Mouse (Mus musculus) kidney, adult 11 months (tissue): ENCODE measurements at regions not wholly inside any gene's neighbourhood (a gene's known extent, or its start where the extent isn't known, plus 50 kb on each side); places are given as distances from the start of the nearest gene placed in this dataset.

ENCODE experiments used
- DNase-seq: peaks from one replicate; pipeline ENCODE4 v3.0.0; 2022

DNA sequence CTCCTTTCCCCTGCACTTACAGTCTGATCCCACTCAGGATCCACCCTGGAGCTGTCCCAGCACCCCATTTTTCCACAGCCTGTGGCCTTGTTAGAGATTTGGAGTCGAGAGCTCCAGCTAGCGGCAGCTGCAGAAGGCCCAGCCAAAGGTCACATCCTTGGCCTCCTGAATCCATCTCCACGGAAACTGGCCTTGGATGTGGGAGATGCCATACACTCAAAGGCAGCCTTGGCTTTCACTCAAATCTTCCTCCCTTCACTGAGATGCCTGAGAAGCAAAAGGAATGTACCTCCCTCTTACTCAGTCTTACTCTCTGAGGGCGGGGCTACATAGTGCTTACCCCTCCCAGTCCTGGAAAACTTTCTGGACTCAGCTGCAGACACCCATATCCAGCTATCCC lies 56.2 kb upstream of the Ky start:
- no peak for DNase-seq

- DNase-seq = no peak
Measured at GRCm38 (mm10) chr9:102446066-102446465, 59.5 kb upstream of the Ky start.

DNA sequence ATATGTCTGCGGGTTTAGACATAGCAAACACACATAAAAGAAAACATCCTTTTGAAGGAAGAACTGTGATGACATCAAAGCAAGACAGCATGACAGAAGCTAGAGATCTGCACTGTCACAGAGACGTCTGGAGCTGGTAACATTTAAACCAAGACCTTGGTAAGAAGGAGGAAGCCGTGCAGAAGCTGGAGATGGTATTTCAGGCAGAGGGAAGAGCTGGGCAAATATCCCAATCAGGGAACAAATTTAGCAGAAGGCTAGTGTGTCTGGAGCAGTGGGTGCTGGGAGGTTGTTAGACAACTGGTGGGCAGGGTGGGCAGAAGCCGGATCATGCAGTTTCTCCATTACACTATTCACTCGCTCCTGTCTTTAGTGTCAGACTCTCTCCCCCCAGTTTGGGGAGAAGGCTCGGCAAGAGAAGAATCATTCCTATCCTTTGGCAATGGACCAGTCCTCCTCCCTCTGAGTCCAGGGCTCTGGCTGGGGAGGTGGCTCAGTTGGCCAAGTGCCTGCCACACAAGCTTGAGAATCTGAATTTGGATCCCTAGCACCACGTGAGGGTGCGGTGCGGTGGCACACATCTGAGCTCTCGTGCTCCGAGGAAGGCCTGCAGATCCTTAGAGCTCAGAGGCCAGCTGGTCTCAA lies 63.2 kb upstream of the Ky start:
- no peak for DNase-seq

DNA sequence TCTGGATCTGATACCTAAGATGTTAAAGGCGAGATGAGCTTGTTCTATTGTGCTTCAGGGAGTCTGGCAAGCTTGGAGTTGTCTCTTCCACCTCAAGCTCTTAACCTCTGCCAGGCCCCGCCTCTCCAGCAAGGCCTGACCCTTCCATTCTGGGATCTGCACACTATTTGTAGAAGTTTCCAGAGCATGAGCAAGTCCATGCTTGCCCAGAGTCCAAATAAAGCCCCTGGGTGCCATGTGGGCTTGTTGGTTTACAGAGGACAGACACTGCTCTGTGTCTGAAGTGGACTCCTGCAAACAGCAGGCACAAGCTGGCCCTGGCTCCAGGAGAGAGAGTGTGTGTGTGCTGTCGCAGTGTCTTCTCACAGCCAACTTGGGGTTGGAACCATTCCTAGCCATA lies 67.9 kb upstream of the Ky start:
- no peak for DNase-seq

GRCm38 (mm10) chr9:102436378-102436777 lies 69.2 kb upstream of the Ky start:
- DNase-seq = no peak

DNA sequence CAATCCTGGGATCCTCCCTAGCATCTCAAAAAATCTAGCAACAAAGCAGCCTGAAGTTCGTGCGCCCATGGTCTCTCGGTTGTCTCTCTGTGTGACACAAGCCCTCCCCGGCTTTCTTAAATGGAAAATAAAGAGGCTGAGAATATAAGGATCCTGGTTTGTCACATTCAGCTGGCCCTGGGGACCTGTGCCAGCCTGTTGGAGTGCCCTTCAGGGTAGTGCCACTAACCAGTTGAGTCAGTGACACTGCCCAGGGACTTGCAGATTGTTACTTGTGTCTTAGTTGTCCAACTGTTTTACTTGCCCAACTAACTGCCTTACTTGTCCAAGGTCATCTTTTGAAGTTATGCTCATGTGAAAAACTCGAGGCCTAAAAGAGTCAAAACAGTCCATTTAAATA lies 73.5 kb upstream of the Ephb1 start:
- no peak for DNase-seq

DNA sequence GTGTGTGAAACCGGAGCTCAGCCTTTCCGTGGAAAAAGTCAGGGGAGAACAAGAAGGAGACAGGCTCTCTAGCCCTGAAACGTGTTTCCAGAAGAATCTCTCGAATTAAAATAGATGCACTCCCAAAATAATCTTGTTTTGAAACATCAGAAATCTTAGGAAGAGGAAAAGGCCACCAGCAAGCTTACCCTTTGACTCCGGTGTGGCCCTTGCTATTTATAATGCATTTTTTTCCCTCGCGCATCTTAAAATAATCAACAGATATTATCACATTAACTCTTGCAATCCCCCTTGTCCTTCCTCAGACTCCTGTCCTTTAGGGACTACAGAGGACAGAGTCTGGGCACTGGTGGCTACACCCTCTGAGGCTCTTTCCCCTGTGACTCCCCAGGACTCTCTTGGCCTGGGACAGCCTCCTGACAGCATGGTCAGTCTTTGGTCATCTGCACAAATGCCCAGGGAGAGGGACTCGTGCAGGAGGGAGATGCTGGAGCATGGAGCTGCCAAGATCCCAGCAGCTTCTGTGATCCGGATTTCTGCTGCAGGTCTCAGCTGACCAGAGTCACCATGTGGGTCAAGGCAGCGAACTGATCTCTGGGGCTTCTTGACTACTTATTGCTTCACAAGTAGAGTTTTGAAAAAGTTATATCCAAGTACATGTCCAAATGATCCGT lies 70.3 kb upstream of the Ephb1 start:
- DNase-seq = no peak

DNA sequence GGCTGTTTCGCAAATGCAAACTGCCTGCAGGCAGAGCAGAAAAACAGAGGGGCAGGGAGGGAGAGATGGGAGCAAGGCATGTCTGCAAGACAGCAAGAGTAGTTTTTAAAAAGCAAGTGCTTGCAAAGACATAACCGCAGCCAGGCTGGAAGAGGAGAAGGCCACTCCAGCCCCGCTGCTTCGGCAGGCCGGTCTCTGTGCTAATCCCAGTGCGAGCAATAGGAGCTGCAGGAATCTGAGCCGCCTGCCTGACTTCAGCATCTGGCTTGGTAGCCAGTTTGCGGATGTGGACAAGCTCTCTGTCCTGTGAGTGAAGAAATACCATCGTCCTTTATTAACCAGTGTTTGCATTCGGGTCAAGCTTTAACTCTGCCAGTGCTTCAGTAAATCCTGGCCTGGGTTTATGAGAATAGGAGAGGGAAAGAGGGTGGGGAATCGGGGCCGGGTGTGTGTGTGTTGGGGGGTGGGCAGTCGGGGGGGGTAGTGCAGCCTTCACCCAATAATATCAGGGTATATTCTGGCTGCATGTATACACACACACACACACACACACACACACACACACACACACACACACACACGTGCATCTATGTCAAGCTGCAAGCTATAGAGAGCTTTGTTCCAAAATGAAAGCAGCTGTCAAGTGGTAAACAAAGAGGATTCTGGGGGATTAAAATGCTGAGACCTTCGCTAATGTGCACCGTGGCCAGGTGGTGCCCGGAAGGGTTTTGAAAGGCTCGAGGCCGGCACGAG lies 69.6 kb upstream of the Ephb1 start:
- no peak for DNase-seq

- DNase-seq = no peak
Measured at GRCm38 (mm10) chr9:102423465-102423918, 69.0 kb upstream of the Ephb1 start.

DNA sequence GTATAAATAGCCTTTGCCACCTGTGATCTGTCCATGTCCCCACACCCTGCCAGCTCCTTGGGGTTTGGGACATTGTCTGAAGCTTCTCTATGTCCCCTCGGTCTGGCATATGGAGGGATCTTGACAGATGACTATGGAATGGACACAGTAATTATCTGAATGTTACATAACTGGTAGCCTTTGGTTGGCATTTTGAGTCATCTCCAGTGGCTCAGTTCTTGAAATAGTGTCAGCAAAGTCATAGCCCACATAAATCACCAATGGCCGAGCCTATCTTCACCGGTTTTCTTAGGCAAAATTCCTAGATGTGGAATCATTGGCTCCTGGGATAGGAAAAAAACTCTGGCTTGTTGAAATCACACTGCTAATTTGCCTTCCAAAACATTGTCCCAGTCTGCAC lies 67.3 kb upstream of the Ephb1 start:
- no peak for DNase-seq

GRCm38 (mm10) chr9:102420196-102420595 lies 65.7 kb upstream of the Ephb1 start:
- DNase-seq = no peak

DNA sequence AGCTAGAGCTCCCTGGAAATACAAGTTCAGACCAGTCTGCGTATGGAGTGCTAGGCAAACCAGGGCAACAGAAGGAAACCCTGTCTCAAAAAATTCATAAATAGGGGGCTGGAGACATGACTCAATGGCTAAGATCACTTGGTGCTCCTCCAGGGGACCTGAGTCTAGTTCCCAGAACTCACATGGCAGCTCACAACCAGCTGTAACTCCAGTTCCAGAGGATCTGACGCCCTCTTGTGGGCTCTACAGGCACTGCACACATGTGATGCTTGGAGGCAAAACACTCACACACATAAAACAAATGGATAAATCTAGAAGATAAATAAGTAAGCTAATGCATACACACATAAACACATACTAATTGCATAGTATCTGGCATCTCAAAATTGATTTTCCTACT lies 59.1 kb upstream of the Ephb1 start:
- no peak for DNase-seq

- DNase-seq = no peak
Measured at GRCm38 (mm10) chr9:102410666-102411065, 56.2 kb upstream of the Ephb1 start.

DNA sequence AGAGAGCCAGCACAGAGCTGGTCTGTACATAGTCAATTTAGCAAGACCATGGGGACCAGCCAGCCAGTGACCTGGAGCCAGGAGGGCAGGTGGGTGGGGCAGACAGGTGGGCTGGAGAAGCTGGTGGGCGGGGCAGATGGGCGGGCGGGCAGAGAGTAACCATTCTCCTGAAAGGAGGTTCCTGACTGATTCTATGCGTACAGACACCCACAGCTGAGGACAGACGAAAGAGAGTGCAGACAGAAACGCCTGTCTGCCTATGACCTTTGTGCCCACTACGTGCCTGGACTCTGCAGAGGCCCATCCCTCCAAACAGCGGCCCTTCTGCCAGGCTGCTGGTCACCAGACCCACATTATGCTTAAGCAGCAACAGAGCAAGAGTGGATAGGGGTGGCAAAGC lies 51.5 kb upstream of the Ephb1 start:
- peak; percentile 77 for DNase-seq
